Mouse (Mus musculus): ENCODE results near the gene Pimreg. TPM values are rescaled to one million over a fixed set of nuclear protein-coding genes. Genes with fewer than 3 reads are reported as not detected.

Pimreg gene
- total RNA-seq, 2 experiments from 2014 or later = 0.23 TPM; not detected in 1

DNA sequence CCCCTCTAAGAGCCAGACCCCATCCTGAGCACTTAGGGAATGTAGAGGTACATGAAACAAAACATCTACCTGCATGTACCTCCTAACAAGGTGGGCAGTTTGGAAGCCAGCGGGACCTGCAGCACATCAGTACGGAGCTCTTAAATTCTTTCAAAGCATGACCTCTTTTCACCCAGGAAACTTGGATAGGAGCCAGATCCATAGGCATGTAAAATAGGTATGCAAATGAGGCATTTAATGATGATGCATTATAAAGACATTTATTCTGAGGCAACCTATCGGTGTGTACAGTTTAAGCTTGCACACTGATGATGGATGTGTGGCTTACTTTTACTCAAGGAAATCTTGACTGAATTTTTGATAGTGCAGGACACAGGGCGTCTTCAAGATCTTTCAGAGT lies 27.2 kb upstream of the Pimreg start:
- no peak overlapping the region for H3K27ac ChIP-seq
- intact Hi-C loops (cut with DNase I) = no loop called here
- TF ChIP-seq CTCF (IDR thresholded peaks at IDR 0.05) = no peak

GRCm38 (mm10) chr11:72016518-72017252 lies 25.1 kb upstream of the Pimreg start:
- Histone ChIP-seq H3K27ac (no peak overlapping the region), H3K4me3 (no peak overlapping the region)
- TF ChIP-seq CTCF (IDR thresholded peaks at IDR 0.05) = peak; percentile 7
- intact Hi-C loops (cut with DNase I) = no loop called here
- DNase-seq (ENCODE audit: extremely low spot score in 1 of 2, low spot score in 2 of 2) = no peak

More for the DNA sequence above, 27.2 kb upstream of the Pimreg start:
- no peak for DNase-seq (ENCODE audit: extremely low spot score in 1 of 2, low spot score in 2 of 2)
- H3K4me3 ChIP-seq = no peak overlapping the region

DNA sequence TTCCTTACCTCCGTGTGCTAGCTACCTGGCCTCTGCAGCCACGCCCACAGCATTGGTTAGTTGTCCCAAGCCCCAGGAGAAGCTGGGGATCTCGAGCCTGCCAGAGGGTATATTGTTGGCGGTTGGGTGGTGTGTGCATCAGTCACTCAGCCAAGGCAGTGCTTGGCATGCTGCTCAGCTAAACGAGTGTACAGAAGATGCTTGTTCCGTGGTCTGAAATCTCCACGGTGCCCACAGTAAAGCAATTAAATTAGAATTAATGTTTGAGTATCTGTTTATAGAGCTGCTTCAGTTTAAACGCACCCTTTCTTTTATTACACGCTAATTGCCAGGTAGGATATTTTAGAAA lies 24.6 kb upstream of the Pimreg start:
- Histone ChIP-seq H3K4me3 (no peak overlapping the region), H3K27ac (no peak overlapping the region)
- no peak for DNase-seq (ENCODE audit: extremely low spot score in 1 of 2, low spot score in 2 of 2)
- intact Hi-C loops (cut with DNase I) = no loop called here
- TF ChIP-seq CTCF (IDR thresholded peaks at IDR 0.05) = no peak

- intact Hi-C loops (cut with DNase I) = loop anchor here (10.0 kb wide), 2 partner anchors 166 to 456 kb away; no protein-coding TSS in a partner anchor
- no peak overlapping the region for H3K27ac ChIP-seq
- no peak for DNase-seq (ENCODE audit: extremely low spot score in 1 of 2, low spot score in 2 of 2)
- no peak for TF ChIP-seq CTCF (IDR thresholded peaks at IDR 0.05)
- no peak overlapping the region for H3K4me3 ChIP-seq
These were observed 20.8 kb upstream of the Pimreg start for GRCm38 (mm10) chr11:72021015-72021414.

GRCm38 (mm10) chr11:72022827-72023226 lies 19.0 kb upstream of the Pimreg start:
- DNase-seq (ENCODE audit: extremely low spot score in 1 of 2, low spot score in 2 of 2) = no peak
- no peak overlapping the region for H3K27ac ChIP-seq
- intact Hi-C loops (cut with DNase I) = loop anchor here (10.0 kb wide), 2 partner anchors 168 to 458 kb away; no protein-coding TSS in a partner anchor
- no peak overlapping the region for H3K4me3 ChIP-seq
- no peak for TF ChIP-seq CTCF (IDR thresholded peaks at IDR 0.05)

GRCm38 (mm10) chr11:72023581-72023980 lies 18.3 kb upstream of the Pimreg start:
- Histone ChIP-seq H3K27ac (no peak overlapping the region), H3K4me3 (no peak overlapping the region)
- peak; percentile 49 for TF ChIP-seq CTCF (IDR thresholded peaks at IDR 0.05)
- no peak for DNase-seq (ENCODE audit: extremely low spot score in 1 of 2, low spot score in 2 of 2)
- intact Hi-C loops (cut with DNase I) = loop anchor here (10.0 kb wide), 2 partner anchors 169 to 459 kb away; no protein-coding TSS in a partner anchor

GRCm38 (mm10) chr11:72024193-72024781 lies 17.5 kb upstream of the Pimreg start:
- intact Hi-C loops (cut with DNase I) = loop anchor here (1.0 to 10.0 kb wide), 5 partner anchors 31 to 459 kb away; no protein-coding TSS in a partner anchor
- Histone ChIP-seq H3K4me3 (no peak overlapping the region), H3K27ac (no peak overlapping the region)
- DNase-seq (ENCODE audit: extremely low spot score in 1 of 2, low spot score in 2 of 2) = peak; percentile 64 to 65
- peak; percentile 82 for TF ChIP-seq CTCF (IDR thresholded peaks at IDR 0.05)

DNA sequence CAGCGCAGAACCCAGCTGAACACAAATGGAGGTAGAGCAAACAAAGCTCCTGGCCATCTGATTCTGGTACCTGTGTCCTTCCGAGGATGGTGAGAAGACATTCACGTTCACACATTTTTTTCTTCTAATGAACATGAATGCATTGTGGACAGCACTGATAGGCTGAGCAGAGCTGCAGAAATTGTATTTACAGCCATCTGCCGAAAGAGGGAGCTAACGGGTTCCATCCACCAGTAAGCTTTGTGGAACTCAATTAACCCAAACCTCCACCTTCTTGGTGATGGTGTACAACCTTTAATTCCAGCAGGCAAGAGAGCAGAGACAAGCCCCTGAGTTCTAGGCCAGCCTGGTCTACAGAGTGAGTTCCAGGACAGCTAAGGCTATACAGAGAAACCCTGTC lies 16.0 kb upstream of the Pimreg start:
- TF ChIP-seq CTCF (IDR thresholded peaks at IDR 0.05) = peak; percentile 52
- no peak overlapping the region for H3K27ac ChIP-seq
- DNase-seq (ENCODE audit: extremely low spot score in 1 of 2, low spot score in 2 of 2) = no peak
- no peak overlapping the region for H3K4me3 ChIP-seq
- intact Hi-C loops (cut with DNase I) = loop anchor here (2.0 to 10.0 kb wide), 3 partner anchors 171 to 461 kb away; no protein-coding TSS in a partner anchor

DNA sequence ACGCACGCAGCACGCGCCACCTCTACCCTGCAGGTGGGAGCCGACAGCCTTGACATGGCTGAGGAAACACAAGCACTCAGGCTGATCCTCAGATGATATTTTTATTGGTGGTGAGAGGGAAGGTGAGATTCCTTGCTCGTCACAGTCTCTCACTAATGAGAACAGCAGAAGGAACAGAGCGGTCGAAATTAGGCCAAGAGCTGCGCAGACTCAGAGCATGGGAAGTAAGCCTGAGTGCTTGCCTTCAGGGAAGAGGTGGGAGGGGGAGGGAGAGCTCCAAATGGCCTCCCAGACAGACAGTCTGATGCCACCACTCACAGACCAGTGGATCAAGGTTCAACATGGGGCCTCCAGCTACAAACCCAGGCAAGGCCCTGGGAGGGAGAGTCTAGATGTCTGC lies 15.3 kb upstream of the Pimreg start:
- Histone ChIP-seq H3K4me3 (no peak overlapping the region), H3K27ac (no peak overlapping the region)
- intact Hi-C loops (cut with DNase I) = loop anchor here (10.0 kb wide), 2 partner anchors 172 to 462 kb away; no protein-coding TSS in a partner anchor
- DNase-seq (ENCODE audit: extremely low spot score in 1 of 2, low spot score in 2 of 2) = no peak
- no peak for TF ChIP-seq CTCF (IDR thresholded peaks at IDR 0.05)

GRCm38 (mm10) chr11:72027836-72028235 lies 14.0 kb upstream of the Pimreg start:
- Histone ChIP-seq H3K27ac (no peak overlapping the region), H3K4me3 (no peak overlapping the region)
- no peak for TF ChIP-seq CTCF (IDR thresholded peaks at IDR 0.05)
- intact Hi-C loops (cut with DNase I) = loop anchor here (2.0 to 10.0 kb wide), 3 partner anchors 173 to 689 kb away; no protein-coding TSS in a partner anchor
- DNase-seq (ENCODE audit: extremely low spot score in 1 of 2, low spot score in 2 of 2) = no peak

GRCm38 (mm10) chr11:72029143-72029542 lies 12.7 kb upstream of the Pimreg start:
- intact Hi-C loops (cut with DNase I) = loop anchor here (2.0 to 10.0 kb wide), 3 partner anchors 174 to 690 kb away; no protein-coding TSS in a partner anchor
- TF ChIP-seq CTCF (IDR thresholded peaks at IDR 0.05) = peak; percentile 73
- Histone ChIP-seq H3K4me3 (no peak overlapping the region), H3K27ac (no peak overlapping the region)
- DNase-seq (ENCODE audit: extremely low spot score in 1 of 2, low spot score in 2 of 2) = peak in 1 of 2 experiments; percentile 61

DNA sequence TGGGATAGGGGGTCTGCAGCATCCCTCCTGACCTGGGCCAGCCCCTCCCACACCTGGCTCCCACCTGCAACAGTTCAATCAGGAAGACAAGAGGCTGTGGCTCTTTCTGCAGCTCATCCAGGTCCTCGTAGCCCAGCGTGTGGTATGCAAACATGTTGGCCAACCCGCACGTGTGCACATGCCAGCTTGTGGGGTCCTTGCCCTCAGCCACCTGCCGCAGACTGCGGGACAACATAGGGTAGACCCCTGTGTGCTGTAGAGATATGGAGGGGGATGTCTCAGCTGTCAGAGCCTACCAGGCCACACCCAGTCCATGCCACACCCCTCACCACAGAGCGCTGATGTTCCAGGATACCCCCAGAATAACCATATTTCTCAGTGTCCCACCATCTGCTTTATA lies 10.5 kb upstream of the Pimreg start:
- intact Hi-C loops (cut with DNase I) = no loop called here
- Histone ChIP-seq H3K27ac (no peak overlapping the region), H3K4me3 (no peak overlapping the region)
- no peak for DNase-seq (ENCODE audit: extremely low spot score in 1 of 2, low spot score in 2 of 2)
- no peak for TF ChIP-seq CTCF (IDR thresholded peaks at IDR 0.05)

Data from left cerebral cortex, adult 2 months (tissue).